Mouse (Mus musculus) gastrocnemius, postnatal 36 days (tissue): ENCODE data around the gene Ints11. TPM values are rescaled to one million over a fixed set of nuclear protein-coding genes. Genes with fewer than 3 reads are reported as not detected.

Experiments used
- DNase-seq, 2 experiments: peaks; one replicate each; pipeline ENCODE4 v3.0.0; 2022
- intact Hi-C: fragments of 180-260 bp; cut with DNase I; formaldehyde crosslinking; loops from one replicate; pipeline ENCODE4 v1.15.1; 2025
- total RNA-seq, 2 experiments: library from RNA; stranded (reverse); gene quantifications; 2 replicates each; pipeline ENCODE4 v1.2.3; 2021

The Ints11 gene
- total RNA-seq, 2 experiments from 2014 or later = 11.9 to 15.4 TPM

- no peak for DNase-seq
- intact Hi-C loops = no loop called here
These were observed 20.0 kb downstream of the Ints11 start for GRCm38 (mm10) chr4:155889316-155889715.

- intact Hi-C loops = loop anchor here (5.0 kb wide), 1 partner anchor 51 kb away; the partner anchor contains the start of gene Ube2j2
- DNase-seq = no peak
These were observed 21.7 kb downstream of the Ints11 start for GRCm38 (mm10) chr4:155891011-155891471.

GRCm38 (mm10) chr4:155891551-155892001, 22.2 kb downstream of the Ints11 start, which contains the start of the genes Pusl1 and Acap3:
Gene Pusl1 (minus strand): TSS chr4:155891781.
Gene Acap3 (plus strand): TSS chr4:155891822.
- DNase-seq = peak; percentile 95 to 97
- intact Hi-C loops = loop anchor here (5.0 kb wide), 1 partner anchor 51 kb away; the partner anchor contains the start of gene Ube2j2

GRCm38 (mm10) chr4:155892017-155892416, 22.7 kb downstream of the Ints11 start:
- peak; percentile 78 to 86 for DNase-seq

DNA sequence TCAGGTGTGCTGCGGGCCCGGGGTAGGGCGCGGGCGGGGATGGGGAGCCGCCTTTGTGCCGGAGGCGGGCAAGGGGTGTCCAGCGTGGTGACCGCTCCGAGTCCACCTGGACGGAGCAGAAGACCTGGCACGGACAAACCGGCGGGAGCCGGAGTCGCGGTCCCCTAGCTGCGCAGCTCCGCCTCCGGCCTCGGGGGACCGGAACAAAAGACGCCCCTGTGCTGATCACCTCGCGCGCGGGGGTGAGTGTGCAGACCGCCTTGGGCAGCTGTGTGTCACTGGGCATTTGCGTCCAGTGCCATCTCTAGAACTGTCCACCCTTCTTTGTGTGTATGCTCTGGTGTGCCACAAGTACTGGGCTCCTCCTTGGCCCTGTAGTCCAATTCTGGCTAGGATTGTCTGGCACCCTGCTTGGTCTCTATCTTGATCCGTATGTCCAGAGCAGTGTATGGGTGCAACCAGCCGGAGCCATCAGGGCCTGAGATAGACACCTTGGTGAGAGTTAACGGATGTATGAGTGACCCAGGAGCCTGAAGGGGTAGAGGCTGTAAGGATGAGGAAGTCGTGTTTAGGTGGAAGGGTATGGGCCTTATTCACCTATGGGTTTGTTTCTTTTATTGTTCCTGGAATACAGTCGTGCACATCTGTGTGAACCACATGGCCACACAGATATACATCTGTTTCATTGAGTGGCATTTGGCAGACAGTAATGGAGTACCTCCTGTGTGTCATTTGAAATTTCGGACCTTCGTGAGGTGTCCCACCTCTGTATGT, 23.3 kb downstream of the Ints11 start:
- intact Hi-C loops = loop anchor here (5.0 kb wide), 1 partner anchor 50 kb away; the partner anchor contains the start of gene Ube2j2
- DNase-seq = no peak

More at GRCm38 (mm10) chr4:155892017-155892416, 22.7 kb downstream of the Ints11 start:
- intact Hi-C loops = loop anchor here (5.0 kb wide), 1 partner anchor 50 kb away; the partner anchor contains the start of gene Ube2j2

GRCm38 (mm10) chr4:155893212-155893690, 23.9 kb downstream of the Ints11 start:
- DNase-seq = no peak
- intact Hi-C loops = loop anchor here (5.0 kb wide), 1 partner anchor 49 kb away; the partner anchor contains the start of gene Ube2j2

GRCm38 (mm10) chr4:155894311-155894881, 25.1 kb downstream of the Ints11 start:
- DNase-seq = peak; percentile 81 to 82
- intact Hi-C loops = loop anchor here (5.0 kb wide), 1 partner anchor 48 kb away; the partner anchor contains the start of gene Ube2j2

DNA sequence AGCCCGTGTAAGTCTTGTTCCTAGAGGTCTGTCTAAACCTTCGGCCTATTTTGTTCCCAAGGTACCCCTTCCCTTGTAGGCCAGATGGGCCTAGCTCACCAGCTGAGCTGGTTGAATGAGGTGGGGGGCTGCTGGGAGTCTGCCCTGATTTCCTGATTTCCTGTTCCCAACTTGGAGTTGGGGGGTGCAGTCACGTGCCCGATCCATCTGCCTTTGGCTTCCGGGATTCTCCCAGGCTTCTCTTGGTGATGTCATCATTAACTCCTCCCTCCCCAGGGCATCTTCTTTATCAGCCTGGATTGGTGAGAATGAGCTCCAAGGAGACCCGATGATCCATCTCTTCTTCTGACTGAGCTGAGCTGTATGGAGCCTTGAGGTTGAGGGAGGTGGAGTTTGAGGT, 25.9 kb downstream of the Ints11 start:
- intact Hi-C loops = no loop called here

GRCm38 (mm10) chr4:155895826-155896225, 26.5 kb downstream of the Ints11 start:
- DNase-seq = no peak
- intact Hi-C loops = no loop called here

More for the DNA sequence above, 25.9 kb downstream of the Ints11 start:
- DNase-seq = peak in 1 of 2 experiments; percentile 67

GRCm38 (mm10) chr4:155896461-155896860, 27.1 kb downstream of the Ints11 start:
- intact Hi-C loops = no loop called here
- DNase-seq = no peak

DNA sequence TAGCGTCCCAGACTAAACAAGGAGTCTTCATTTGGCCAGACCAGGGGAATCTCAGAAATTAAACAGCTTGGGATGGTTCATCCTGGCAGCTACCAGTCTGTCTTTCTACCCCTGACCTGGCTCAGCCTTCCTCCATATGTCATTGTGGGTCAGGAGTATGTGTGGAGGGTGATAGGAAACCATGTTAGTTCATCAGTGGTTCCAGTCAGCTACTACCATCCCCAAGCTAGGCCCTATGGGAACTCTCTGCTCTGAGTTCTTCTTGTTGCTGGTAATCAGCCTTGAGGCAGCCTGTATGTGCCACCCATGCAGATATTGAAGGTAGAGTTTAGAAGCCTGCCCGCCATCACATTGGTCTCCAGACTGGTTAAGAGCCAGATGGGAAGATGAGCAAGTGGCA, 29.0 kb downstream of the Ints11 start:
- intact Hi-C loops = no loop called here
- DNase-seq = no peak

DNA sequence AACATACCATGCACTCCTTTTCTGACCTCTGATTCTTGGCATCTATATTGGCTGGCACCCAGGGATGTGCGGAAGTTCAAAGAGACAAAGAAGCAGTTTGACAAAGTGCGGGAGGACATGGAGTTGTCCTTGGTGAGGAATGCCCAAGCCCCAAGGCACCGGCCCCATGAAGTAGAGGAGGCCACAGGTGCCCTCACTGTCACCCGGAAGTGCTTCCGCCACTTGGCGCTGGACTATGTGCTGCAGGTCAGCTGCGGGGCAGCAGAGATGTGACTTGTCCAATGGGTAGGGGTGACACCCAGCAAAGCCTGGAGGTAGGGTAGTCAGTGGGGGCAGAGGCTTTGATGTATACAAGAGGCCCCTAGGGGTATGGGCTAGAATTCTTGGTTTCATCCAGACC, 30.0 kb downstream of the Ints11 start:
- intact Hi-C loops = no loop called here
- DNase-seq = no peak

DNA sequence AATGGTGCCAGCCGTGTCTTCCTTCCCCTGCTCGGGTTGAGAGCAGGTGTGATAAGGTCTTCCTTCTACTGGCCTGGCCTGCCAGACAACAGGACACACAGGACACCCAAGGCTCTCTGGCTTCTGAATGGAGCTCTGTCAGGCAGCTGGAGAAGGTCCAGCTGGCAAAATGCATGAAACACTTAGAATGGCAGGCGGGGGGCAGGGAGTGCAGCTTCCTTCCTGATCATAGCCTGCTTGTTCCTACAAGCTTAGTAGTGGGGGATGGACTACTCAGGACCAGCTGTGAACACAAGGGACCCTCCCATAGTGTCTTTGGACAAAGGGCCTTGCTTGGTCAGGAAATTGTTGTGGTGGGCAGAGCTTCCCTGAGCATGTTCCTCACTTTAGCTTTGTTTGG, 31.9 kb downstream of the Ints11 start:
- intact Hi-C loops = no loop called here
- no peak for DNase-seq

DNA sequence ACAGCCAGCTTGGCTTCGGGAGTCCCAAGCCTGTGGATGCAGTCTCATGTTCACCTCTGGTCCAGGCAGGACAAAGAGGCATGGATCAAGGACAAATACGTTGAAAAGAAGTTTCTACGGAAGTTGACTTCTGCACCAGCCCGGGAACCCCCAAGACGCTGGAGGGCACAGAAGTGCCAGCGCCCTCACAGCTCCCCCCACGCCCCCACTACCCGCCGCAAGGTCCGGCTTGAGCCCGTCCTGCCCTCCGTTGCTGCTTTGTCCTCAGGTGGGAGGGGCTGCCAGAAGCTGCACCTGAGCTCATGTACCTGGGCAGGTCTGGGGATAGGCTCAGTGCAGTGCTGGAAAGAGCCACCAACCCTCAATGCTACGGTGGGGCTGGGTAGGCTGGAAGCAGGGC, 33.9 kb downstream of the Ints11 start:
- no peak for DNase-seq
- intact Hi-C loops = no loop called here

DNA sequence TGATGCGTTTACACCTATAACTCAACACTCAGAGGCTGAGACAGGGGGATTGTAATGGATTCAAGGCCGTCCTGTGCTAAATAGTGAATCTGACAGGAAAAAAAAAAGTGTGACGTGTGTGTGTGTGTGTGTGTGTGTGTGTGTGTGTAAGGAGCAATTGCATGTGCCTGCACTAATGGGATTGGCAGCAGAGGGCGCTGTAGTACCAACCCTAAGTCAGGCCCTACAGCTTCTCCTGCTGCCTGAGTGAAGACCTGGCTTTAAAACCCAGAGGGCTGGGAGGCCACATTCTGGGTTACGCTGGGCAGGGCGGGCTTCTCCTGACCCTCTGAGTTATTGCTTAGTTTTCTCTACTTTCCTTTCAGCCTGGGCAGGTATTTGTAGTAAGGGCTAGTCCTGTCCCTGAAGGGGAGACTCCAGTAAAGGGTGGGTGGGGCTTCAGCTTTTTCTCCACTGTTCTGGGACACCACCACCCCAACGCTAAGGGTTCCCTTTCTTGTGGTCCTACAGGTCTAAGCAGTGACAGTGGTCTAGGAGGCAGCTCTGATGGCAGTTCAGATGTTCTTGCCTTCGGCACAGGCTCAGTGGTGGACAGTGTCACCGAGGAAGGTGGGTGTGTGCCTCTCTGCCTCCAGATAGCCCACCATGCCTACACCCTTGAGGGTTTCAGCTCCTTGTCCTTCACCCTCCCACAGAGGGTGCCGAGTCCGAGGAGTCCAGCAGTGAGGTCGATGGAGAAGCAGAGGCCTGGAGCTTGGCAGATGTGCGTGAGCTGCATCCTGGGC, 35.2 kb downstream of the Ints11 start:
- DNase-seq = no peak
- intact Hi-C loops = no loop called here

- intact Hi-C loops = no loop called here
- no peak for DNase-seq
These were observed 36.3 kb downstream of the Ints11 start for GRCm38 (mm10) chr4:155905634-155906033.

DNA sequence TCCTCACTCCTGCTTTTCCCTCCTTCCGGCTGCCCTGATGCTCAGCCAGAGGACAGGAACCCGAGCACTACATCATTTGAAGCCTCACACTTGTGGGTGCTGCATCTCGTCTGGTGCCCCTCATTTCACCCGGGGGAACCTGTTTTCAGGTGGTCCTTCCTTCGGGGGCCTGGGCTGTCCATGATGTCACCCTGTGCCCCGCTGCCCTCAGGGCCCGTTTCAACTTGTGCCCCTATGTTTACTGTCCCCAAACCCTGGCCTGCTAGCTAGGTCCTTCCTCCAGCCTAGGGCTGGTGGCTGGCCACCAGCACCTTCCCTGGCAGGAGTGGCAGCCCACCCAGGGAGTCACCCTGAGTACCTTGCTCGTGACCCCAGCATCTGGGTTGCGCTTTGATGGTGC, 36.8 kb downstream of the Ints11 start:
- DNase-seq = no peak
- intact Hi-C loops = no loop called here

DNA sequence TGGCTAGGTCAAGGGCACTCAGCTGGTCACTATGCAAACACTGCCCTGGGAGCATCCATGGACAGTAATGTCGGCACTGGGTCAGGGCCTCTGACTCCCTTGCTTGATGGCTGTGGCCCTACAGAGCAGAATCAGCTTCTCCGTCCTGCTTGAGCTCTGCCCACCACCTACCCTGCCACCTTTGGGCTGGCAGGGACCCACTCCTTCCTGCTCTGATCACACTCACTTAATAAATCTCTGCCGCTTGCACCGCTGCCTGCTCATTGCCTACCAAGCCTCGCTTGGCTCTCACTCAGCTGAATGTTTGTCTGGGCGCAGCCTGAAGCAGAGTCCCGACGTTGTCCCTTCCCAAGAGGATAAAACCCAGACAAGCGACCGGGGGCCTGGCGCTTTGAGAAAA, 37.7 kb downstream of the Ints11 start:
- intact Hi-C loops = no loop called here
- no peak for DNase-seq

- intact Hi-C loops = no loop called here
- DNase-seq = no peak
These were observed 38.9 kb downstream of the Ints11 start for GRCm38 (mm10) chr4:155908281-155908680.

DNA sequence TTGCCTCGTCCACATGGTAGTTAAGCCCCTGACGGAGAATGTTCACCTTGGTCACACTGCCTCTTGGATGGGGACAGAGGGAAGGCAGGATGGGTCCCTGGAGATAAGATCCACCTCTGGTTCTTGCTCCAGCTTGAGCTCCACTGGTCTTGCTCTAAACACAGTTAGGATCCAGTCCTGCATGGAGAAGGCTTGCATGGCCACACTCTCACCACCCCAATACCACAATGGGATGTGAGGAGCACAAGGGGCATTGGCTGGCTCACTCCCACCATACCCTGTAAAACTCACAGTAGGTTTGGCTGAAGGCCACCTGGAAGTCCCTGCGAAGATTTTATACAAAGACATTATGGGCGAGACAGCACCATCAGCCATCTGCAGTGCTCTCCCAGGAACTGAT, 39.4 kb downstream of the Ints11 start:
- DNase-seq = no peak
- intact Hi-C loops = no loop called here
